Mouse (Mus musculus) E14TG2a.4 (cell line): Measurements from ENCODE around the gene Abca12.

Experiments
- H3K27me3 ChIP-seq: 2 replicates; pipeline ENCODE4 v1.6.1; 2014; ENCODE audit warnings: low read length, control low read depth; ENCODE audit not compliant: insufficient read depth
- H3K36me3 ChIP-seq: 2 replicates; pipeline ENCODE4 v1.6.1; 2014; ENCODE audit warnings: low read length, control low read depth; ENCODE audit not compliant: insufficient read depth
- H3K4me1 ChIP-seq: replicated peaks from 2 replicates; pipeline ENCODE4 v1.6.1; 2014; ENCODE audit warnings: low read depth, low read length, control low read depth
- H3K4me3 ChIP-seq: replicated peaks from 2 replicates; pipeline ENCODE4 v1.5.1; 2014; ENCODE audit warnings: mild to moderate bottlenecking, low read length
- H3K9me3 ChIP-seq: 2 replicates; pipeline ENCODE4 v1.6.1; 2014; ENCODE audit warnings: low read length, control low read depth
- CTCF ChIP-seq: conservative IDR thresholded peaks from 2 replicates; pipeline ENCODE4 v1.5.1; 2014; ENCODE audit warnings: low read length
- NANOG ChIP-seq: IDR thresholded peaks from 2 replicates; pipeline ENCODE4 v1.6.1; 2014; ENCODE audit warnings: borderline replicate concordance, low read length, mixed read lengths
- POU5F1 ChIP-seq: IDR thresholded peaks from 2 replicates; pipeline ENCODE4 v1.6.1; 2014; ENCODE audit warnings: low read length, borderline replicate concordance

The Abca12 gene

DNA sequence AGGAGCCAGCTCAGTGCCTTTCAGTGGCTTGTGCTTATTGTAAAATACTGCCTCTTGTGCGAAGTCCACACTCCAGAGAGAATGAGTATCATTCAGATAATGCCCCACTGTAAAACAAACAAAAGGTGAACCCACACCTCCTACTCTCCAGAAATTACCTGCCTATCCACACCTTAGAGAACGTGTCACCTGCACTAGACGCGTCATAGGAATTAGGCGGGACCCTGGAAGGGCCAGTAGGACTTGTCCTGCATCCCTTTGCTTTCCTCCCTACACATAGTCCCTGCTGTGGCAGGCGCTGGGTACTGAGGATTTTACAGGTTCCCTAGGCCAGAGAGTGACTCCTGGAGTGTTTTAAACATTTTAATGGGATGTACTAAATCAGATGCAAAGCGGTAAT is at the start of gene Abca12:
TSS of gene Abca12 (minus strand) at position 101 of the 400 bp plus-strand sequence.
- no peaks in the 10 kb centered on the region for H3K4me1 ChIP-seq
- H3K36me3 ChIP-seq: no peaks in the 10 kb centered on the region
- H3K27me3 ChIP-seq: no peaks in the 10 kb centered on the region
- peaks cover 5% of the 10 kb centered on the region for H3K9me3 ChIP-seq
- TF ChIP-seq POU5F1 (no peak), CTCF (no peak), NANOG (no peak)
- H3K4me3 ChIP-seq: no peak within 1 kb of the TSS

DNA sequence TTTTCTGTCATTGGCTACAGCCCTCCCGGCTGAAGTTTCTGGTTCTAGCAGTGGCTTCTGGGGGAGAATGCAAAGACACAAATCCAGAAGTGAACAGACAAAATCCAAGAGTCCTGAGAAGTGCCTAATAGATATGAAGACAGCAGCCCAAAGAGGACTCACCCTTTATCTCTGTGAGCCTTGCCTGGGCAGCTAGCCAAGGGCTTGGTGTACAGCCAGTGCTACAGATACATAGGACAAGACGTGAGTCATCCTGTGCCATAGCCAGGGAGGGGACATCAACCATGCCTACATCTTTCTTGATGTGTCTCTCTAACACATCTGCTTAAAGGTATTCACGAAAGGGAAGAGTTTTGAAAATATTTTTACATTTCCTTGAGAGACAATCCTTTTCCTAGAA is 43.3 kb upstream of the Abca12 start:
- no peak overlapping the region for H3K4me3 ChIP-seq
- TF ChIP-seq NANOG: no peak
- TF ChIP-seq CTCF: no peak
- no peak for TF ChIP-seq POU5F1
- H3K27me3 ChIP-seq: no peaks in the 10 kb centered on the region
- H3K4me1 ChIP-seq: no peaks in the 10 kb centered on the region
- no peaks in the 10 kb centered on the region for H3K9me3 ChIP-seq
- H3K36me3 ChIP-seq: no peaks in the 10 kb centered on the region

DNA sequence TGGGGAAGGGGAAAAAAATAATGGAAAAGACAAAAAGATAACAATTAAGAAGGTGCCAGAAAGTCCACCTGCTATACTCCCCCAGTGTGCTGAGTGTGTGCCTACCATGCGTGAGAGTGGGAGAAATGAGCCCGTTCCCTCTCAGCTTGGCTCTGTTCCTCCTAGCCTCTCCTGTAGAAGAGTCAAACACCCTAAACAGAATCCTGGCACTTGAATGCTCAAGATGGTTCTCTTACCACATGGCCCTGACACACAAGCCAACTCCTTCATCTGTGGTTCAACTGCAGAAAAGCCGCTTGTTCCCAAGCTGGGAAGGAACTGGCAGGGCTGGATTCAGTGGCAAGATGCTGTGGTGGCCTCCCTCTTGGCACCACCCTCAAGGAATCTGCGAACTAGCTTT is 32.7 kb upstream of the Abca12 start:
- Histone ChIP-seq H3K27me3 (no peaks in the 10 kb centered on the region), H3K36me3 (no peaks in the 10 kb centered on the region), H3K9me3 (no peaks in the 10 kb centered on the region), H3K4me3 (no peak overlapping the region), H3K4me1 (no peaks in the 10 kb centered on the region)
- TF ChIP-seq CTCF (no peak), POU5F1 (no peak), NANOG (no peak)

DNA sequence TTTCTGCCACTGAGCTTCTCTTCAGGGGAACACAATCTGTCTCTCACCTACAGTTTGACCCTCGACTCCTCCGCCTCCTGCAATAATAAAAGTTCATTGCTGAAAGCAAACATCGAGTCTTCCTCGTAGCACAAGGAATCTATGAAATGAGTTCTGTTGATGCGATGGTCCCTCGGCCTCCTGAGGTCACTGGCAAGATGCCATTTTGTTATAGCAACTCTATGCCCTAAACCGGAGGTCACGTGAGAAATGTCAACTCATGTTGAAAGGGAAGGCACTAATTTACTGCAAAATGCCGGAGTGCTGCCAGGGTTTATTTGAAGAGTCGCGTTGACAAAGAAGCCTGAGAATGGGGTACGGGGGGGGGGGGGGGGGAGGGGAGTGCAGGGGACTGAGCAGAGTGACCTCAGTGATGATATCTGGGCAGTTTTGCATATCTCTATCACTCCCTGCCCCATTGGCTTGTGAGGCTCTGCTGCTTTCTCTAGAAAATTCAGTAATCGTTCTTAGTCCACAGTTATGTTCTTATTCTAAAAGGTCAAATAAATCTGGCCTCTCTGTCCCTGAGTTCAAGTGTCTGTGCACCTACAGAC is 7.1 kb upstream of the Abca12 start:
- H3K36me3 ChIP-seq: no peaks in the 10 kb centered on the region
- H3K9me3 ChIP-seq: no peaks in the 10 kb centered on the region
- no peaks in the 10 kb centered on the region for H3K4me1 ChIP-seq
- no peaks in the 10 kb centered on the region for H3K27me3 ChIP-seq
- TF ChIP-seq NANOG: no peak
- TF ChIP-seq POU5F1: no peak
- TF ChIP-seq CTCF: no peak
- H3K4me3 ChIP-seq: no peak overlapping the region

DNA sequence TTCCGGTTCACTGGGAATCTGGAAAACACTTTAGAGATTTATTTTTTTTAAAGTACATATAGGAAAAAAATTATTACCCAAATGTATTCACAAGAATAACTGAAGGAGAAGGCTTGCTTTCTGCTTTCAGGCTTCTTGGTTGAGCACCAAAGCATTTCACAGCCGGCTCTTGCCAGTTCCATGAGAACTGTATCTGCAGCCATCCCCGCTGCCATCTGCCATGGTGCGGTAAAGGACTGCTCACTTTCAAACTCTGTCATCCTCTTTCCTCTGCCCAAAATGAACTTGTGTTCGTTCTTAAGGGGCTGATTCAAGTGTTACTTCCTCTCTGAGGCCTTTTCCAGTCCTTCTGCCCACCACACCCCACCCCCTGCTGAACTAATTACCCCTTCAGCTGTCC is 3.8 kb upstream of the Abca12 start:
- Histone ChIP-seq H3K4me1 (no peaks in the 10 kb centered on the region), H3K36me3 (no peaks in the 10 kb centered on the region), H3K9me3 (peaks cover 5% of the 10 kb centered on the region), H3K4me3 (no peak overlapping the region), H3K27me3 (no peaks in the 10 kb centered on the region)
- TF ChIP-seq POU5F1 (no peak), CTCF (no peak), NANOG (no peak)

DNA sequence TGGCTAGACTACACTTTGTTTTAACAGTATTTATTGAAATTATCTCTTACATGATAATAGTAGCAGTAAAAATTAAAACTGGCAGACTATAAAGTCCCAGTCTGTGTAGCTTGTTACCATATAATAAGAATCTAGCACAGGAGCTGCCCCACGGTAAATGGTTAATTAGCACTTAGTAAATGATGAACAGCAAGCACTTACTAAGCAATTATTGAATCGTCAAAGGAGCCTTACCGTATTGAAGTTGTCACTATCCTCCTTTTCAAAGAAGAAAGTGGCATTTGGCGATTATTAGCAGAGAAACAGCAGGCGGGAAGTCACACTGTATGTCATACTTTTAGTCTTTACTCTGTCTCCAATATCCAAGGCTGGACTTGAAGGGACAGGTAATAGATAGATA is 3.2 kb upstream of the Abca12 start:
- Histone ChIP-seq H3K36me3 (no peaks in the 10 kb centered on the region), H3K9me3 (peaks cover 5% of the 10 kb centered on the region), H3K4me3 (no peak overlapping the region), H3K27me3 (no peaks in the 10 kb centered on the region), H3K4me1 (no peaks in the 10 kb centered on the region)
- TF ChIP-seq NANOG (no peak), POU5F1 (no peak), CTCF (no peak)

DNA sequence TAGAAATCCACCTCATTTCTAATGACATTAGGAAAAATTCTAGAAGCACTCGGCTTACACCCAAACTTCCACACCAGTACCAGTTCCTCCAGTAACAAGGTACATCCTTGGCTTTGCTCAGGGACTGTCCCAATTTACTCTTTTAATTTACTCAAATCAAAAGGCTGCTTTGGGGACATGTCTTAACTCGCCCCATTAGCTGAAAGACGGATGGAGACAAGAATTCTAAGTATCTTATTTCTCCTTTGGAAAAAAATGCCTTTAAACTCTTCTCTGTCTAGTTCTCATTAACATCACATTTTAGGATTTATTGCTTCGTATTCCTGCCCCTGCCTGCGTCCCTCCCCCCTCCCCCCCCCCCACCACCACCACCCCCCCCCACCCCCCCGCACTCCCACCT is 626 bp downstream of the Abca12 start:
- no peaks in the 10 kb centered on the region for H3K4me1 ChIP-seq
- no peaks in the 10 kb centered on the region for H3K36me3 ChIP-seq
- TF ChIP-seq POU5F1 (no peak), CTCF (no peak), NANOG (no peak)
- H3K27me3 ChIP-seq: no peaks in the 10 kb centered on the region
- no peak overlapping the region for H3K4me3 ChIP-seq
- peaks cover 5% of the 10 kb centered on the region for H3K9me3 ChIP-seq

DNA sequence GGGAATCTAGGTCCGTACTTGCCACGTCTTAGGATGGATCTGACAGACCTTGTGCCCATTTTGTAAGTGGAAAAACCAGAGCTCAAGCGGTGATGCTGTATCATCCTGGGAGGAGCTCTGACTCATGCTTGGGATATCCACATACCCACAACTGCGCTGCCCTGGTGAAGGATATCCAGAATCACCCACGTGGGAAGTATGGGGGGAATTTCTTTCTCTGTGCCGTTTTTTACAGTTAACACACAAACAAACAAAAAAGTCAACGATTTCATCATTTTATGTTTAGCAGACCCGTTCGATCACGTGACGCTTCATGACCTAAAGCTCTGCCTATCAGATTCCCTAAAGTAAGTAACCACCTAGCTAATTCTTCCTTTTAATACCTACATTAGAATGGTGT is 1.6 kb downstream of the Abca12 start:
- H3K4me3 ChIP-seq: no peak overlapping the region
- no peaks in the 10 kb centered on the region for H3K27me3 ChIP-seq
- H3K9me3 ChIP-seq: peaks cover 5% of the 10 kb centered on the region
- H3K4me1 ChIP-seq: no peaks in the 10 kb centered on the region
- H3K36me3 ChIP-seq: no peaks in the 10 kb centered on the region
- TF ChIP-seq CTCF (no peak), POU5F1 (no peak), NANOG (no peak)

DNA sequence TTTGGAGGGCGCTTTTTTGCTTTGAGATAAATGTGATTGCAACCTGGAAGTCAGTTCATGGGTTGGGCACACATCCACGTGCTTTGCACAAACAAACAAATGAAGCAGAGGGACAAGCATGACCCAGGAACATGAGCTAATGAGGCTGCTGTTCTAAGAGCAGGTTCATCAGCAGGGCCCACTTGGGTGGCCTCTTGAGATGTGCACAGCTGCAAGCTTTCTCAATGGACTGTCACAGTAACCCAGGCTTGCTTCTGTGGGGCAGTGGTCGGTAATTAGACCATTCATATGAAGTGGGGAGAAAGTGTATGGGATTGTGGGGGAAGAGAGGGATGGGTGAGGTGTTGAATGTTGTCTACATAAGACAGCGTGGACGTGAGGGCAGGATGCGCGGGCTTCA is 7.0 kb downstream of the Abca12 start:
- TF ChIP-seq NANOG (no peak), CTCF (no peak), POU5F1 (no peak)
- Histone ChIP-seq H3K36me3 (no peaks in the 10 kb centered on the region), H3K4me3 (no peak overlapping the region), H3K27me3 (no peaks in the 10 kb centered on the region), H3K4me1 (no peaks in the 10 kb centered on the region), H3K9me3 (no peaks in the 10 kb centered on the region)
